Mouse (Mus musculus): Measurements from ENCODE around the gene Cdh23. TPM values are rescaled to one million over a fixed set of nuclear protein-coding genes. Genes with fewer than 3 reads are reported as not detected.

Cdh23 gene
- total RNA-seq, 2 experiments from 2014 or later, result 1.7 to 1.8 TPM

GRCm38 (mm10) chr10:60590241-60590640 lies 106.0 kb downstream of the Cdh23 start:
- intact Hi-C loops (cut with DNase I), result no loop called here
- DNase-seq (ENCODE audit: low spot score in 2 of 2), result no peak

GRCm38 (mm10) chr10:60585691-60586090 lies 110.6 kb downstream of the Cdh23 start:
- no peak for DNase-seq (ENCODE audit: low spot score in 2 of 2)
- intact Hi-C loops (cut with DNase I), result no loop called here

- intact Hi-C loops (cut with DNase I), result no loop called here
These were observed 113.3 kb downstream of the Cdh23 start for GRCm38 (mm10) chr10:60582956-60583355.

GRCm38 (mm10) chr10:60580666-60581065 lies 115.6 kb downstream of the Cdh23 start:
- intact Hi-C loops (cut with DNase I), result no loop called here
- no peak for DNase-seq (ENCODE audit: low spot score in 2 of 2)

More at GRCm38 (mm10) chr10:60582956-60583355, 113.3 kb downstream of the Cdh23 start:
- no peak for DNase-seq (ENCODE audit: low spot score in 2 of 2)

GRCm38 (mm10) chr10:60578738-60579538 lies 117.4 kb downstream of the Cdh23 start:
- DNase-seq (ENCODE audit: low spot score in 2 of 2), result no peak

GRCm38 (mm10) chr10:60577920-60578737 lies 118.2 kb downstream of the Cdh23 start:
- no peak for DNase-seq (ENCODE audit: low spot score in 2 of 2)
- intact Hi-C loops (cut with DNase I), result no loop called here

More at GRCm38 (mm10) chr10:60578738-60579538, 117.4 kb downstream of the Cdh23 start:
- intact Hi-C loops (cut with DNase I), result no loop called here

GRCm38 (mm10) chr10:60577125-60577919 lies 119.0 kb downstream of the Cdh23 start:
- no peak for DNase-seq (ENCODE audit: low spot score in 2 of 2)
- intact Hi-C loops (cut with DNase I), result no loop called here

GRCm38 (mm10) chr10:60574851-60575250 lies 121.4 kb downstream of the Cdh23 start:
- intact Hi-C loops (cut with DNase I), result no loop called here
- no peak for DNase-seq (ENCODE audit: low spot score in 2 of 2)

GRCm38 (mm10) chr10:60571491-60571890 lies 124.8 kb downstream of the Cdh23 start:
- intact Hi-C loops (cut with DNase I), result no loop called here
- no peak for DNase-seq (ENCODE audit: low spot score in 2 of 2)

GRCm38 (mm10) chr10:60566369-60567037 lies 129.8 kb downstream of the Cdh23 start:
- DNase-seq (ENCODE audit: low spot score in 2 of 2), result no peak
- intact Hi-C loops (cut with DNase I), result no loop called here

- no peak for DNase-seq (ENCODE audit: low spot score in 2 of 2)
- intact Hi-C loops (cut with DNase I), result no loop called here
These were observed 132.2 kb downstream of the Cdh23 start for GRCm38 (mm10) chr10:60564136-60564535.

- no peak for DNase-seq (ENCODE audit: low spot score in 2 of 2)
- intact Hi-C loops (cut with DNase I), result no loop called here
These were observed 133.3 kb downstream of the Cdh23 start for GRCm38 (mm10) chr10:60562946-60563345.

- intact Hi-C loops (cut with DNase I), result no loop called here
- no peak for DNase-seq (ENCODE audit: low spot score in 2 of 2)
These were observed 137.8 kb downstream of the Cdh23 start for GRCm38 (mm10) chr10:60558491-60558927.

- DNase-seq (ENCODE audit: low spot score in 2 of 2), result no peak
These were observed 143.2 kb downstream of the Cdh23 start for GRCm38 (mm10) chr10:60552951-60553635.

GRCm38 (mm10) chr10:60539164-60539914 lies 157.0 kb downstream of the Cdh23 start:
- intact Hi-C loops (cut with DNase I), result no loop called here

More at GRCm38 (mm10) chr10:60552951-60553635, 143.2 kb downstream of the Cdh23 start:
- intact Hi-C loops (cut with DNase I), result no loop called here

GRCm38 (mm10) chr10:60536098-60536811 lies 160.0 kb downstream of the Cdh23 start:
- DNase-seq (ENCODE audit: low spot score in 2 of 2), result no peak
- intact Hi-C loops (cut with DNase I), result no loop called here

More at GRCm38 (mm10) chr10:60539164-60539914, 157.0 kb downstream of the Cdh23 start:
- DNase-seq (ENCODE audit: low spot score in 2 of 2), result no peak

GRCm38 (mm10) chr10:60532502-60532901 lies 163.8 kb downstream of the Cdh23 start:
- intact Hi-C loops (cut with DNase I), result loop anchor here (5.0 kb wide), 1 partner anchor 225 kb away; no protein-coding TSS in a partner anchor
- no peak for DNase-seq (ENCODE audit: low spot score in 2 of 2)
